Mouse (Mus musculus) kidney, adult 2 months (tissue): ENCODE measurements at regions not wholly inside any gene's neighbourhood (a gene's known extent, or its start where the extent isn't known, plus 50 kb on each side); places are given as distances from the start of the nearest gene placed in this dataset.

Experiments used
- DNase-seq: peaks from one replicate; pipeline ENCODE4 v3.0.0; 2021
- H3K27ac ChIP-seq: fragments of 200-500 bp; 2 replicates; pipeline ENCODE4 v1.5.1; 2012; ENCODE audit warnings: low read depth, low read length, control low read depth, inconsistent platforms; ENCODE audit not compliant: insufficient read depth
- H3K27me3 ChIP-seq: fragments of 200-500 bp; replicated peaks from 2 replicates; pipeline ENCODE4 v1.6.1; 2012; ENCODE audit warnings: mild to moderate bottlenecking, moderate library complexity, low read length, inconsistent platforms; ENCODE audit not compliant: control insufficient read depth, insufficient read depth
- H3K36me3 ChIP-seq: fragments of 200-500 bp; 2 replicates; pipeline ENCODE4 v1.6.1; 2012; ENCODE audit warnings: mild to moderate bottlenecking, moderate library complexity, low read length, inconsistent platforms; ENCODE audit not compliant: control insufficient read depth, insufficient read depth
- H3K4me1 ChIP-seq: fragments of 200-500 bp; 2 replicates; pipeline ENCODE4 v1.6.1; 2011; ENCODE audit warnings: low read length; ENCODE audit not compliant: control insufficient read depth, insufficient read depth
- H3K4me3 ChIP-seq: fragments of 200-500 bp; 2 replicates; pipeline ENCODE4 v1.5.1; 2011; ENCODE audit warnings: mild to moderate bottlenecking, low read depth, low read length, control low read depth; ENCODE audit not compliant: insufficient read depth
- CTCF ChIP-seq: fragments of 200-500 bp; conservative IDR thresholded peaks from 2 replicates; pipeline ENCODE4 v1.5.1; 2011; ENCODE audit warnings: low read depth, mild to moderate bottlenecking, control low read depth, low read length, moderate library complexity, mixed read lengths; ENCODE audit not compliant: insufficient read depth, insufficient read length
- POLR2A ChIP-seq: fragments of 200-500 bp; IDR thresholded peaks from one replicate; pipeline ENCODE4 v1.6.1; 2011; ENCODE audit warnings: low read depth, low read length, control low read depth
- WGBS: fragments of 180-500 bp; shearing (Covaris S2); methylation state at CpG from one replicate; pipeline ENCODE4 v1.1.7; 2018; 5-methylcytosine and 5-hydroxymethylcytosine counted together

GRCm38 (mm10) chr4:119052537-119052936 is 56.0 kb upstream of the Slc2a1 start:
- DNase-seq: no peak
- Histone ChIP-seq H3K27me3 (no peaks in the 10 kb centered on the region), H3K4me1 (no peaks in the 10 kb centered on the region), H3K36me3 (no peaks in the 10 kb centered on the region), H3K27ac (no peak overlapping the region), H3K4me3 (no peak overlapping the region)
- TF ChIP-seq POLR2A (no peak), CTCF (no peak)
- 75% methylated on average over 3 of the region's 3 CpGs for WGBS

- H3K4me3 ChIP-seq: no peak overlapping the region
- H3K36me3 ChIP-seq: no peaks in the 10 kb centered on the region
- no peaks in the 10 kb centered on the region for H3K27me3 ChIP-seq
- no peak for TF ChIP-seq POLR2A
- no peak for TF ChIP-seq CTCF
- 62% methylated on average over 4 of the region's 4 CpGs for WGBS
- no peaks in the 10 kb centered on the region; the same call in 1 of the 2 replicates for H3K4me1 ChIP-seq
- no peak for DNase-seq
- H3K27ac ChIP-seq: no peak overlapping the region
Observed at GRCm38 (mm10) chr4:119053241-119053640, 55.3 kb upstream of the Slc2a1 start.

- no peaks in the 10 kb centered on the region; the same call in 1 of the 2 replicates for H3K4me1 ChIP-seq
- H3K27ac ChIP-seq: no peak overlapping the region
- H3K27me3 ChIP-seq: no peaks in the 10 kb centered on the region
- no peak overlapping the region for H3K4me3 ChIP-seq
- TF ChIP-seq CTCF (no peak), POLR2A (no peak)
- no peaks in the 10 kb centered on the region for H3K36me3 ChIP-seq
- 77% methylated on average over 6 of the region's 6 CpGs for WGBS
- no peak for DNase-seq
Observed at GRCm38 (mm10) chr4:119053680-119054079, 54.8 kb upstream of the Slc2a1 start.

GRCm38 (mm10) chr4:119054129-119054528 is 54.4 kb upstream of the Slc2a1 start:
- WGBS: 81% methylated on average over 5 of the region's 5 CpGs
- no peak overlapping the region for H3K4me3 ChIP-seq
- DNase-seq: no peak
- TF ChIP-seq POLR2A: no peak
- no peak for TF ChIP-seq CTCF
- no peaks in the 10 kb centered on the region for H3K36me3 ChIP-seq
- H3K27ac ChIP-seq: no peak overlapping the region
- no peaks in the 10 kb centered on the region; the same call in 1 of the 2 replicates for H3K4me1 ChIP-seq
- no peaks in the 10 kb centered on the region for H3K27me3 ChIP-seq

GRCm38 (mm10) chr4:119057191-119057590 is 51.3 kb upstream of the Slc2a1 start:
- no peak for DNase-seq
- TF ChIP-seq CTCF (no peak), POLR2A (no peak)
- WGBS: 79% methylated on average over 6 of the region's 6 CpGs
- H3K4me3 ChIP-seq: no peak overlapping the region
- no peaks in the 10 kb centered on the region for H3K27me3 ChIP-seq
- H3K27ac ChIP-seq: no peak overlapping the region
- no peaks in the 10 kb centered on the region for H3K36me3 ChIP-seq
- no peaks in the 10 kb centered on the region; the same call in 1 of the 2 replicates for H3K4me1 ChIP-seq

- peak; percentile 80 for DNase-seq
- no peak for TF ChIP-seq CTCF
- no peak for TF ChIP-seq POLR2A
- H3K4me3 ChIP-seq: no peak overlapping the region
- no peaks in the 10 kb centered on the region; the same call in 1 of the 2 replicates for H3K4me1 ChIP-seq
- no peaks in the 10 kb centered on the region for H3K36me3 ChIP-seq
- no peaks in the 10 kb centered on the region for H3K27me3 ChIP-seq
- peak overlapping the region; percentile 39; the same call in 1 of the 2 replicates for H3K27ac ChIP-seq
- WGBS: 56% methylated on average over 1 of the region's 1 CpGs
Observed at GRCm38 (mm10) chr4:119057826-119058225, 50.7 kb upstream of the Slc2a1 start.
